Mouse (Mus musculus): ENCODE results near the gene Trnau1ap. TPM values are rescaled to one million over a fixed set of nuclear protein-coding genes. Genes with fewer than 3 reads are reported as not detected.

Trnau1ap gene
- polyA plus RNA-seq, 1 experiment from 2014 or later = 79.5 TPM

- no peaks in the 10 kb centered on the region for H3K27me3 ChIP-seq (ENCODE audit: control insufficient read depth, insufficient read depth, low read length)
- peaks cover 37% of the 10 kb centered on the region for H3K36me3 ChIP-seq (ENCODE audit: control insufficient read depth, insufficient read depth, low read length)
- H3K9me3 ChIP-seq (ENCODE audit: control insufficient read depth, low read length) = no peaks in the 10 kb centered on the region
- 10% methylated on average over 10 of the region's 10 CpGs for WGBS
- ATAC-seq (ENCODE audit: low FRiP score, low TSS enrichment) = no peak
- peak overlapping the region; percentile 80 for H3K9ac ChIP-seq (ENCODE audit: low read depth, low read length)
- H3K4me3 ChIP-seq (ENCODE audit: low read length) = peak overlapping the region; percentile 64
- peak overlapping the region; percentile 51 for H3K4me2 ChIP-seq (replicated peaks; ENCODE audit: low read depth, low read length)
- H3K27ac ChIP-seq (ENCODE audit: low read depth, low read length) = peak overlapping the region; percentile 85; the same call in 1 of the 2 replicates
- H3K4me1 ChIP-seq (ENCODE audit: control insufficient read depth, insufficient read depth, low read length) = peaks cover 7% of the 10 kb centered on the region
Observed at GRCm38 (mm10) chr4:132329835-132330354, 557 bp upstream of the Trnau1ap start.

- Histone ChIP-seq H3K4me1 (ENCODE audit: control insufficient read depth, insufficient read depth, low read length) (peaks cover 7% of the 10 kb centered on the region), H3K4me2 (replicated peaks; ENCODE audit: low read depth, low read length) (peak overlapping the region; percentile 51), H3K36me3 (ENCODE audit: control insufficient read depth, insufficient read depth, low read length) (peaks cover 37% of the 10 kb centered on the region), H3K27ac (ENCODE audit: low read depth, low read length) (no peak overlapping the region; the same call in 1 of the 2 replicates), H3K9me3 (ENCODE audit: control insufficient read depth, low read length) (no peaks in the 10 kb centered on the region), H3K4me3 (ENCODE audit: low read length) (peak overlapping the region; percentile 64), H3K27me3 (ENCODE audit: control insufficient read depth, insufficient read depth, low read length) (no peaks in the 10 kb centered on the region), H3K9ac (ENCODE audit: low read depth, low read length) (peak overlapping the region; percentile 80)
- WGBS = 50% methylated on average over 14 of the region's 14 CpGs
- ATAC-seq (ENCODE audit: low FRiP score, low TSS enrichment) = no peak
Observed at GRCm38 (mm10) chr4:132328391-132328982, 851 bp downstream of the Trnau1ap start.

DNA sequence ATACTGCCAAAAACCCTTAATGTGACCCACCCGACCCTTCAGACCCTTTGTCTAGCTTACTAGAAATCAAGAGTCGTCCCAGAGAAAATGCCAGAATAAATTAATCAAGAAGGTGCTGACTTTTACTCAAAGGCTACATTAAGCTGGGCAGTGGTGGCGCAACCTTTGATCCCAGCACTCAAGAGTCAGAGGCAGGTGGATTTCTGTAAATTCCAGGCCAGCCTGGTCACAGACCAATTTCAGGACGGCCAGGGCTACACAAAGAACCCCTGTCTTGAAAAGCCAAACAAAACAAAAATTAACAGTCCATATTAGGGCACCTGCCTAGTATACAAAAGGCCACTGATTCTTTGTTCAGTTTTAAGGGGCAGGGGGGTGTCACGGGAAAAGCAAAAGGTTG lies 2.9 kb downstream of the Trnau1ap start:
- Histone ChIP-seq H3K4me2 (replicated peaks; ENCODE audit: low read depth, low read length) (no peak overlapping the region), H3K27me3 (ENCODE audit: control insufficient read depth, insufficient read depth, low read length) (no peaks in the 10 kb centered on the region), H3K27ac (ENCODE audit: low read depth, low read length) (no peak overlapping the region), H3K36me3 (ENCODE audit: control insufficient read depth, insufficient read depth, low read length) (peaks cover 36% of the 10 kb centered on the region), H3K9me3 (ENCODE audit: control insufficient read depth, low read length) (no peaks in the 10 kb centered on the region), H3K9ac (ENCODE audit: low read depth, low read length) (no peak overlapping the region), H3K4me3 (ENCODE audit: low read length) (no peak overlapping the region), H3K4me1 (ENCODE audit: control insufficient read depth, insufficient read depth, low read length) (peaks cover 7% of the 10 kb centered on the region)
- 81% methylated on average over 5 of the region's 5 CpGs for WGBS
- no peak for ATAC-seq (ENCODE audit: low FRiP score, low TSS enrichment)

DNA sequence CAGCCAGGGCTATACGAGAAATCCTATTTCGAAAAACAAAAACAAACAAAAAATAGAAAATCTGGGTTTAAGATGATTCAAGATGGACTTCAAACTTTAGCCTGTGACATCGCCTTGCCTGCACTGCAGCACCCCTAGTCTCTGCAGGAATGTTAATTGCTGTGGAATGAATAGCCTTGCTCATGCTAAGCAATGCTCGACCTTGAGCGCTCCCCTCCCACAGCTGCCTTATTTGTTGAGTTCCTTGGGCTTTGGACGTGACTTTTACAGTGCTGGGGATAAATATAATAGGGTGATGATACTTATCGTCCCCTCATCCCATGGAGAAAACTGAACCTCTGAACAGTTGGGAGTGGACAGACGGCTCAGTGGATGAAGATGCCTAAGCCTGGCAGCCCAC lies 13.6 kb downstream of the Trnau1ap start:
- Histone ChIP-seq H3K9me3 (ENCODE audit: control insufficient read depth, low read length) (no peaks in the 10 kb centered on the region), H3K4me3 (ENCODE audit: low read length) (no peak overlapping the region), H3K9ac (ENCODE audit: low read depth, low read length) (no peak overlapping the region), H3K27me3 (ENCODE audit: control insufficient read depth, insufficient read depth, low read length) (no peaks in the 10 kb centered on the region), H3K4me2 (replicated peaks; ENCODE audit: low read depth, low read length) (no peak overlapping the region), H3K36me3 (ENCODE audit: control insufficient read depth, insufficient read depth, low read length) (peaks cover 65% of the 10 kb centered on the region), H3K4me1 (ENCODE audit: control insufficient read depth, insufficient read depth, low read length) (no peaks in the 10 kb centered on the region), H3K27ac (ENCODE audit: low read depth, low read length) (no peak overlapping the region)
- ATAC-seq (ENCODE audit: low FRiP score, low TSS enrichment) = no peak
- whole genome bisulfite sequencing = 85% methylated on average over 8 of the region's 8 CpGs

DNA sequence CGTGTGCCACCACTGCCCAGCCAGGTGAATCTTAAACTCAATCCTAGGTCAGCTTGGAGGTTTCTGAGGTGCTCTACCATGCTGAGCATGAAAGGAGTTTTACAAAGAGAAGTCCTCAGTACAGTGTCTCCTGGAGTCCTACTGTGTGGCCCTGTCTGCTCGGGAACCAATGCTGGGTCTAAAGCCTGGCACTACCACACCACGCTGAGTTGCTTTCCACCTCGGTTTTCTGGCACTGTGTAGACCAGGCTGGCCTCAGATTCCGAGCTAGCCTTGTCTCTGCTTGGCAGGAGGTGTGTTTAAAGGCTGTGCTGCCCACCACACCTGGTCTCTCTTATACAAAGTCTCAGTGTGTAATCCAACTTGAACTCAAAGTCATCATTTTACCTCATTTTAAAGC lies 16.7 kb downstream of the Trnau1ap start:
- ATAC-seq (ENCODE audit: low FRiP score, low TSS enrichment) = no peak
- Histone ChIP-seq H3K27ac (ENCODE audit: low read depth, low read length) (no peak overlapping the region), H3K27me3 (ENCODE audit: control insufficient read depth, insufficient read depth, low read length) (no peaks in the 10 kb centered on the region), H3K4me3 (ENCODE audit: low read length) (no peak overlapping the region), H3K36me3 (ENCODE audit: control insufficient read depth, insufficient read depth, low read length) (peaks cover 51% of the 10 kb centered on the region), H3K4me2 (replicated peaks; ENCODE audit: low read depth, low read length) (no peak overlapping the region), H3K9ac (ENCODE audit: low read depth, low read length) (no peak overlapping the region), H3K9me3 (ENCODE audit: control insufficient read depth, low read length) (no peaks in the 10 kb centered on the region), H3K4me1 (ENCODE audit: control insufficient read depth, insufficient read depth, low read length) (0 out of 2 replicates have a peak, but pooled peaks cover 4% of the 10 kb centered on the region)
- WGBS = 93% methylated on average over 5 of the region's 5 CpGs

DNA sequence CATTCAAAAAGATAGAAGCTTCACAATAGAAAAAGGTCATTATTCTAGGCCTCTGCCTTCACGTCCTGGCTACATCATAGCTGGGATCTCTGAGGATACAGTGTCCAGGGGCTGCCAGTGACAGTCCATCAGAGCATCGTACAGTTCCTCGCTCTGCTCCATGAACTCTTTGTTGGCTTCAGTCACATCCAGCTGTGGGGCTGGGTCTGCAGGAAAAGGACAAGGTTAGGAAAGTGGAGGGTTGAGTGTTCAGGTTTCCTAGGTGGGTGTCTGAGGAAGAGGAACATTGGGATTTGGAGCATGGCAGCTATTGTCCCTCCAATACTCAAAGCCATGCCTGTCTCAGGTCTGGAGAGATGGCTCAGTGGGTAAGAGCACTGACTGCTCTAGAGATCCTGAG lies 17.5 kb downstream of the Trnau1ap start:
- Histone ChIP-seq H3K4me1 (ENCODE audit: control insufficient read depth, insufficient read depth, low read length) (0 out of 2 replicates have a peak, but pooled peaks cover 4% of the 10 kb centered on the region), H3K9me3 (ENCODE audit: control insufficient read depth, low read length) (no peaks in the 10 kb centered on the region), H3K4me3 (ENCODE audit: low read length) (no peak overlapping the region), H3K4me2 (replicated peaks; ENCODE audit: low read depth, low read length) (no peak overlapping the region), H3K27me3 (ENCODE audit: control insufficient read depth, insufficient read depth, low read length) (no peaks in the 10 kb centered on the region), H3K9ac (ENCODE audit: low read depth, low read length) (no peak overlapping the region), H3K36me3 (ENCODE audit: control insufficient read depth, insufficient read depth, low read length) (peaks cover 44% of the 10 kb centered on the region), H3K27ac (ENCODE audit: low read depth, low read length) (no peak overlapping the region)
- no peak for ATAC-seq (ENCODE audit: low FRiP score, low TSS enrichment)
- WGBS = 55% methylated on average over 3 of the region's 3 CpGs

DNA sequence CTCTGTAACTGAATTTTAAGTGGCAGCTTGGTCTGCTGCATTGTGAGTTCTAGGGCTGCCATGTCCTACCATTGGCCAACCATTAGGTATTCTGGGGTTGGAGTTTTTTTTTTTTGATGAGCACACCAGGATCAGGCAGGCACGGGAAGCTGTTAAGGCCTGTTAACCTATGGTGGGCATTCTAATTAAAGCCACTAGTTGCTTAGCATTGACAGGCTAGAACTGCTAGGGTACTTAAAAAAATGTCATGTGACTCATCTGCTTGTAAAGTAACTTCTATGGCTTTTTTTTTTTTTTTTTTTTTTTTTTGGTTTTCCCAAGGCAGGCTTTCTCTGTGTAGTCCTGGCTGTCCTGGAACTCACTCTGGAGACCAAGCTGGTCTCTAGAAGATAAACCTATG lies 18.1 kb downstream of the Trnau1ap start:
- Histone ChIP-seq H3K27ac (ENCODE audit: low read depth, low read length) (no peak overlapping the region), H3K4me2 (replicated peaks; ENCODE audit: low read depth, low read length) (no peak overlapping the region), H3K27me3 (ENCODE audit: control insufficient read depth, insufficient read depth, low read length) (no peaks in the 10 kb centered on the region), H3K4me1 (ENCODE audit: control insufficient read depth, insufficient read depth, low read length) (0 out of 2 replicates have a peak, but pooled peaks cover 4% of the 10 kb centered on the region), H3K36me3 (ENCODE audit: control insufficient read depth, insufficient read depth, low read length) (peaks cover 39% of the 10 kb centered on the region), H3K9ac (ENCODE audit: low read depth, low read length) (no peak overlapping the region), H3K9me3 (ENCODE audit: control insufficient read depth, low read length) (no peaks in the 10 kb centered on the region), H3K4me3 (ENCODE audit: low read length) (no peak overlapping the region)
- ATAC-seq (ENCODE audit: low FRiP score, low TSS enrichment) = no peak
- WGBS = 56% methylated on average over 1 of the region's 1 CpGs

GRCm38 (mm10) chr4:132309849-132310472 lies 19.4 kb downstream of the Trnau1ap start:
- Histone ChIP-seq H3K27me3 (ENCODE audit: control insufficient read depth, insufficient read depth, low read length) (no peaks in the 10 kb centered on the region), H3K36me3 (ENCODE audit: control insufficient read depth, insufficient read depth, low read length) (peaks cover 32% of the 10 kb centered on the region), H3K9ac (ENCODE audit: low read depth, low read length) (peak overlapping the region; percentile 90), H3K4me3 (ENCODE audit: low read length) (peak overlapping the region; percentile 76), H3K27ac (ENCODE audit: low read depth, low read length) (peak overlapping the region; percentile 85; the same call in 1 of the 2 replicates), H3K9me3 (ENCODE audit: control insufficient read depth, low read length) (no peaks in the 10 kb centered on the region), H3K4me2 (replicated peaks; ENCODE audit: low read depth, low read length) (peak overlapping the region; percentile 94), H3K4me1 (ENCODE audit: control insufficient read depth, insufficient read depth, low read length) (0 out of 2 replicates have a peak, but pooled peaks cover 4% of the 10 kb centered on the region)
- ATAC-seq (ENCODE audit: low FRiP score, low TSS enrichment) = peak; percentile 38; the same call in 1 of the 2 replicates
- 23% methylated on average over 10 of the region's 10 CpGs for whole genome bisulfite sequencing

Measured in kidney, embryonic 14.5 days (tissue).